Mouse (Mus musculus) left cerebral cortex, adult 9 months (tissue): ENCODE results near the gene Fbxo36.

Experiments
- DNase-seq, 2 experiments: peaks; one replicate each; pipeline ENCODE4 v3.0.0; 2022; ENCODE audit warnings: low spot score in 2 of 2

The Fbxo36 gene

DNA sequence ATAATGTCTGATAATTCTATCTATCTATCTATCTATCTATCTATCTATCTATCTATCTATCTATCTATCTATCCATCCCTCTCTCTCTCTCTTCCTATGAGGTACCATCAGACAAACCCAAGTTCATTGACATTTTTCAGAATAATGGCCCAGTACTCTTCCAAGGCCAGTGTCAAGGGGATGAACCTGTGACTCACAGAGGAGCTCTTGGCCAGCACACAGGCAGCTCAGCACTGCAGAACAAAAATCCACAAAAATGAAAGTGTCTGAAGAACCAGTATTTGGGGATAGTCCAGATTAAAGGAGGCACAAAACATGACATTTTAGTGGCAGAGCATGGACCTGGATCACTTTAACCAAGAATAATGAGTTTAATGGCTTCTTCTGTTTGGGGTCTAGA, 103.0 kb downstream of the Fbxo36 start:
- no peak for DNase-seq

DNA sequence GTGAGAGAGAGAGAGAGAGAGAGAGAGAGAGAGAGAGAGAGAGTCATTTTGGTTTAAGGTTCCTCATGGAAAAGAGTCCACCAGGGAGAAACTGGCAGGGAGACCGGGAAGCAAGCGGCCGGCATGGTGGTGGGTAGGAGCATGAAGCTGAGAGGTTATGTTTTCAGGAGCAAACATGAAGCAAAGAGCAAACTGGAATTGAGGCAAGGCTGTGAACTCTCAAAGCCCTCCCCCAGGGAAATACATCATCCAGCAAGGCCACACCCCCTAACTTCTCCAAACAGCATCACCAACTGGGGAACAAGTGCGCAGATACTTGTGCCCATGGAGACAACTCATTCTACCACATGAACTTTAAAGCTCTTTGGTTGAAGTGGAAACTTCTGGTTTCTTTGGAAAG, 103.9 kb downstream of the Fbxo36 start:
- no peak for DNase-seq

DNA sequence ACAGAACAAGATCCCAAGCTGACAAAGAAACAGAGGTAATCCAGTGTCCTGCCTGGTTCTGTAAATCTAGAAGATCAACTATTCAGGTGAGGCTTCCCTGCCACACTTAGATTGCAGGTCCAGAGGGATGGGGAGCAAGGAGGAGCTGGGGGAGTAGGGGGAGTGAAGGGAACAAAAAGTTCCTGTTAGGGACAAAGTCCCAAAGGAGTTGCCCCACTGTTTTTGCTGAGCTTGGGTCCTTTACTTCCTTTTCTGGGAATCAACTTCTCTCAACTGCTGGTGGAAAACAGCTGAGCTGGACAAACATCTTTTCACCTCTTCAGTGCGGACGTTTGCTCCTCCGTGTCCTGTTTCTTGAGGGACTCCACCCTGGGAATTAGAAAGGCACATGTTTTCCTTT, 106.3 kb downstream of the Fbxo36 start:
- DNase-seq = no peak

DNA sequence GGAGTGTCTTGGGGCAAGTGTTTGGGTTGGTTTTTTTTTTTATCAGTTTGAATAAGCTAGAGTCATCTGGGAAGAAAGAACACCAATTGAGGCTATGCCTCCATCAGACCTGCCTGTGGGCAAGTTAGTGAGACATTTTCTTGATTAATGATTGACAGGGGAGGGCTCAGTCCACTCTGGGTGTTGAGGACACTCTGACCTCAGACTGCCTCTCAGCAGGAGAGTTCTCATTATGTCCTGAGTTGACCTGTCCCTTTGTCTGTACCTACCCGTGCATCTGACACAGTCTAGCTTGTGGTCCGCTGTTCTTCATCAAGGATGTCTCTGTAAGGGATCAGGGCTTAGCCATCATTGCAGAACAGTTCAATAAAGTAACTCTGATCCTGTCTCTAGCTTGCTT, 107.7 kb downstream of the Fbxo36 start:
- DNase-seq = no peak
